Mouse (Mus musculus) leukemia stem cell, adult 10-12 weeks (primary cell): ENCODE measurements around the gene Psmb3. TPM values are rescaled to one million over a fixed set of nuclear protein-coding genes. Genes with fewer than 3 reads are reported as not detected.

Experiments used
- polyA plus RNA-seq: library from polyadenylated mRNA; stranded (reverse); fragments of >175 nt; gene quantifications from 2 replicates; pipeline ENCODE4 v1.2.3, GENCODE M21; 2012; ENCODE audit warnings: low replicate concordance

Gene Psmb3
- 19.4 and 136 TPM in 2 replicates for polyA plus RNA-seq

GRCm38 (mm10) chr11:97703039-97703826 lies at the start of gene Psmb3:
Psmb3 (plus strand) TSS chr11:97703399.

GRCm38 (mm10) chr11:97662893-97663527 lies 40.2 kb upstream of the Psmb3 start, which contains the start of gene Mllt6:
Mllt6 (plus strand) TSS chr11:97663414.

DNA sequence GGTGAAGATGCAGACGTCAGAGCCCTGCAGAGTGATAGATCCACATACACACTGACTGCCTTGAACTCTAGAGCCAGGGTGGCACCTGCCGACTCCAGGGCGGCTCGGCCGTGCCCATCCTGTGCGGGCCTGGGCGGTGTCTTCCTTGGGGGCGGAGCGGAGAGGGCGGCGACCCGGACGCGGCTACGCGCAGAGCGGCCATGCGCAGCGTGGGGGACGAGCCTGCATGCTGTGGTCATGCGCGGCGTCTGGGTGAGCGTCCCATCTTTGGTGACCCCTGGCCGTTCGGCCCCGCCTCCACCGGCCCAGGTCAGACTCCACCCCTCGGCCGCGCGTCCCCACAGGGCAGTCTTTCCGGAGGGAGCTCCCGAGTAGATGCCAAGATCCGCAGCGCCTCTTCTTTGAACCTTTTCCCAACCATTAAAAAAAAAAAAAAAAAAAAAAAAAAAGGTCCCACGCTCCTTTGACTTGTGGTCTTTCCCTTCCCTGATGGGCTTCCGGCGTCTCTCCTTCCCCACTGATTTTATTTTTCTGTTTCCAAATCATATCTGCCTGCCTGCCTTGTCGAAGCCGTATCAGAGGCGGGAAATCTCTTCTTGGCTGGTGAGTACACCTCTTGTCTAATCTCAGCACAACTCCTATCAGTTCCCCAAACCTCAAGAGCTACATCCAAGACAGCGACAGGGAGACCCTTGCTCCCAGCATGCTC lies 17.4 kb upstream of the Psmb3 start, which contains the start of gene Cisd3:
Cisd3 (plus strand) TSS at position 214 of the 709 bp plus-strand sequence.

DNA sequence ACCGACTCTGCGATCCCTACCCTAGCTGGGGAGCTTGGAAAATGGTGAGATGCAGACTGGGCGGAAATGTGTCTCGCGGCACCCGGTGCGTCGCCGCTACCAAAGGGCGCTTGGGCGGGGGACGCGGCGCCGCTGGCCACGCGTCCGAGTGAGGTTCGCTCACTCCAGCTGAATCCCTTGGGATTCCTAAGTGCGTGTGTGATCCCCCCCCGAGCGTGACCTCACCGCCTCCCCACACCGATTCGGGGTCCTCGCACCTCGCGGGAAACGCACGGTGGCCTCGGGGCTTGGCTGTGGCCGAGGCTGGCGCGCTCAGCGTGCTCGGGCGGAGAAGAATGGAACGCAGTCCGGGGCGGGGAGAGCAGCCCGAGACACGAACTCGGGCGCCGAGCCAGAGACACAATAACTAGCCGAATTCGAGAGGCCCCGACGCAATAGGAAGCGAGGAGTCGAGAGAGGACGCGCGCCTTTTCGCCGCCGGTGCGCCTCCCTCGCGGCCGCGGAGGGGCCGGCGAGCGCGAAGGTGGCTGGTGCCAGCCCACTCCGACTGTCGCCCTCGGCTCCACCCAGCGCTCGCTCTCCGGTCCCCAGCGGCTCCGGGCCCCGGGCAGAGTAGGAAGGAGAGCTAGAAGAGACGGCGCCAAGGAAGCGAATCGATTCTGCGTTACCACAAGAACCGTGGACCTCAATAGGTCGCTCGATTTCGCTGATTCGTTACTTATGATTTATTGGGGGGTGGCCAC lies 3.0 kb upstream of the Psmb3 start, which contains the start of gene Pcgf2:
Pcgf2 (minus strand) TSS at position 495 of the 743 bp plus-strand sequence.

GRCm38 (mm10) chr11:97744063-97744717 lies 41.0 kb downstream of the Psmb3 start, which contains the start of gene Pip4k2b:
Pip4k2b (minus strand) TSS chr11:97744704.

Other genes with a start within 250 kb of the Psmb3 start
- not detected in 2 replicates for gene 4933428G20Rik, start 203.1 kb upstream of the Psmb3 start, polyA plus RNA-seq
- 0.05 and 0.17 TPM in 2 replicates for gene Srcin1, start 127.2 kb upstream of the Psmb3 start, polyA plus RNA-seq
- gene Epop, start 73.7 kb upstream of the Psmb3 start, polyA plus RNA-seq: 14.7 and 27.2 TPM in 2 replicates
- gene Mllt6, start 40.0 kb upstream of the Psmb3 start, polyA plus RNA-seq: 51.6 and 57.1 TPM in 2 replicates
- gene Cisd3, start 17.6 kb upstream of the Psmb3 start, polyA plus RNA-seq: 1.3 TPM in 1 of 2 replicates, not detected in the other
- gene Pcgf2, start 2.9 kb upstream of the Psmb3 start, polyA plus RNA-seq: 11.3 and 21.5 TPM in 2 replicates
- gene Pip4k2b, start 41.3 kb downstream of the Psmb3 start, polyA plus RNA-seq: 22.9 and 26.5 TPM in 2 replicates
- gene Cwc25, start 63.2 kb downstream of the Psmb3 start, polyA plus RNA-seq: 9.5 and 15.2 TPM in 2 replicates
- 1.4 TPM in 1 of 2 replicates, not detected in the other for gene 1700001P01Rik, start 72.5 kb downstream of the Psmb3 start, polyA plus RNA-seq
- 28.5 and 58.3 TPM in 2 replicates for gene Rpl23, start 79.0 kb downstream of the Psmb3 start, polyA plus RNA-seq
- 26.1 and 92.3 TPM in 2 replicates for gene Lasp1, start 95.6 kb downstream of the Psmb3 start, polyA plus RNA-seq
- gene B230217C12Rik, start 137.4 kb downstream of the Psmb3 start, polyA plus RNA-seq: 0.34 TPM in 1 of 2 replicates, not detected in the other
- not detected in 2 replicates for gene Fbxo47, start 180.8 kb downstream of the Psmb3 start, polyA plus RNA-seq